Mouse (Mus musculus): Measurements from ENCODE around the gene Umodl1.

DNA sequence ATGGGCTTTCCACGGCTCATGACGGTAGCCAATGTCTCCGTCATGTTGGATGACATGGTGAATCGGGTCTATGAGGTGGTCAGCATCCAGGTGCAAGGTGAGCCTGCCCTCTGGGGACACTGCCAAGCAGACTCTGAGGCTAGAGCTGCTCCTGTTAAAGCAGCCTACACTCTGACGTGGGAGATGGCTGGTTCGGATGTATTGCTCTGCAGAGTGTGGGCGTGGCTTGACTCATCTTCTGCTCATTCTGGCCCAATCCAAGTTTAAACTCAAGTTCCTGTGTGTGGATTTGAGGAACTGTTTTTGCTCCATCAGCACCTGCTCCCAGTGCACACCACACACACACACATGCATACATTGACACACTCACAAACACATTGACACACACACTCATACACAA lies 17.4 kb downstream of the Umodl1 start:
- TF ChIP-seq POLR2A (IDR thresholded peaks at IDR 0.05; ENCODE audit: extremely low read depth, insufficient read depth, low read length), result no peak
- no peak for TF ChIP-seq CTCF (IDR thresholded peaks at IDR 0.05; ENCODE audit: low read depth, low read length)
